Mouse (Mus musculus) liver, embryonic 16.5 days (tissue): ENCODE measurements around the gene Kng1. TPM values are rescaled to one million over a fixed set of nuclear protein-coding genes. Genes with fewer than 3 reads are reported as not detected.
"Not testable (repeated sequence)": the region's sequence is repeated elsewhere in the genome, so short reads cannot be mapped to it uniquely, and the experiment has no call there.

Experiments used
- ATAC-seq: fragments of 200-750 bp; cut with Nextera tagmentation; 2 replicates; pipeline ENCODE4 v1.8.0; 2017; ENCODE audit warnings: low read depth, mild to moderate bottlenecking, moderate number of reproducible peaks, moderate library complexity
- H3K27ac ChIP-seq: fragments of 300-500 bp; sonication (generic); 2 replicates; pipeline ENCODE4 v1.5.1; 2014; ENCODE audit warnings: mild to moderate bottlenecking, low read length
- H3K27me3 ChIP-seq: fragments of 300-500 bp; sonication (generic); 2 replicates; pipeline ENCODE4 v1.6.1; 2014; ENCODE audit warnings: low read depth, low read length, mixed read lengths; ENCODE audit not compliant: control insufficient read depth, insufficient read depth
- H3K36me3 ChIP-seq: fragments of 300-500 bp; sonication (generic); 2 replicates; pipeline ENCODE4 v1.6.1; 2014; ENCODE audit warnings: mild to moderate bottlenecking; ENCODE audit not compliant: control insufficient read depth, insufficient read depth
- H3K4me1 ChIP-seq: fragments of 300-500 bp; sonication (generic); 2 replicates; pipeline ENCODE4 v1.6.1; 2014; ENCODE audit warnings: low read depth, low read length, mixed read lengths; ENCODE audit not compliant: control insufficient read depth
- H3K4me2 ChIP-seq: fragments of 300-500 bp; sonication (generic); 2 replicates; pipeline ENCODE4 v1.6.1; 2014; ENCODE audit warnings: low read depth, low read length, mixed read lengths
- H3K4me3 ChIP-seq: fragments of 300-500 bp; sonication (generic); 2 replicates; pipeline ENCODE4 v1.5.1; 2014; ENCODE audit warnings: low read depth, mild to moderate bottlenecking, low read length
- H3K9ac ChIP-seq: fragments of 300-500 bp; sonication (generic); 2 replicates; pipeline ENCODE4 v1.6.1; 2014; ENCODE audit warnings: low read depth, low read length
- H3K9me3 ChIP-seq: fragments of 300-500 bp; sonication (generic); replicated peaks from 2 replicates; pipeline ENCODE4 v1.6.1; 2016; ENCODE audit warnings: low read length; ENCODE audit not compliant: control insufficient read depth
- WGBS: fragments of 180-500 bp; shearing (Covaris S2); extraction: QIAGEN DNeasy Blood & Tissue Kit; methylation state at CpG from one replicate; pipeline ENCODE4 v1.1.7; 2014; ENCODE audit not compliant: insufficient replicate concordance; 5-methylcytosine and 5-hydroxymethylcytosine counted together
- polyA plus RNA-seq: library from polyadenylated mRNA; unstranded; fragments of >200 nt; fragmentation: Nextera tagmentation; extraction: Ambion mirVana; gene quantifications from 2 replicates; pipeline ENCODE4 v1.2.1, GENCODE M21; 2015

Kng1 gene
- polyA plus RNA-seq, 1 experiment from 2014 or later, result 1,294 TPM

DNA sequence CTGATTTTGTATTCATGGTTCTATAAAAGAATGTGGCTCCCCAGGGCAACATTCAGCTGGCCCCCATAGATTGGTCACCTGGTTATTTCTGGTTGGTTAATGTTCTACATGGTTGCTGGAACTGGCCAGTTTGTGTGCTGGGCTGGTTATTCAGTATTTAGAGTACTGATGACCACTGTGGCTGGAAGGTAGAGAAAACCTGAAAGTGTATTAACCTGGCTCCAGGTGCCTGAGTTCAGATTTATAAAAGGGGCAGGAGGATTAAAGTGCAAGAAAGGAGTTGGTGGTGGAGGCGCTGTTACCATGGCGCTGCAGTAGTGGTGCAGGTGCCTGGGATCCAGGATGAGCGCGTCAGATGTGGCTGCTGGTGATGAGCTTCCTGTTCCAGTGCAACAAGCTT, 24.0 kb upstream of the Kng1 start:
- Histone ChIP-seq H3K36me3 (no peaks in the 10 kb centered on the region), H3K4me1 (no peaks in the 10 kb centered on the region), H3K27me3 (no peaks in the 10 kb centered on the region), H3K9me3 (no peaks in the 10 kb centered on the region), H3K4me3 (no peak overlapping the region), H3K4me2 (no peak overlapping the region), H3K27ac (no peak overlapping the region), H3K9ac (no peak overlapping the region)
- 71% methylated on average over 4 of the region's 4 CpGs for WGBS
- no peak for ATAC-seq

- Histone ChIP-seq H3K4me1 (no peaks in the 10 kb centered on the region), H3K4me3 (no peak overlapping the region), H3K9ac (no peak overlapping the region), H3K36me3 (no peaks in the 10 kb centered on the region), H3K27ac (0 out of 2 replicates have a peak overlapping the region, but pooled peaks have one; percentile 20), H3K4me2 (no peak overlapping the region), H3K27me3 (no peaks in the 10 kb centered on the region), H3K9me3 (no peaks in the 10 kb centered on the region)
- WGBS, result 54% methylated on average over 7 of the region's 7 CpGs
- peak; percentile 57 for ATAC-seq
Observed at GRCm38 (mm10) chr16:23037744-23038143, 19.9 kb upstream of the Kng1 start.

- no peaks in the 10 kb centered on the region for H3K36me3 ChIP-seq
- 60% methylated on average over 4 of the region's 4 CpGs for WGBS
- H3K27ac ChIP-seq, result 0 out of 2 replicates have a peak overlapping the region, but pooled peaks have one; percentile 35
- H3K9ac ChIP-seq, result no peak overlapping the region
- no peaks in the 10 kb centered on the region for H3K4me1 ChIP-seq
- H3K4me3 ChIP-seq, result no peak overlapping the region
- H3K9me3 ChIP-seq, result no peaks in the 10 kb centered on the region
- no peak overlapping the region for H3K4me2 ChIP-seq
- peak; percentile 69 for ATAC-seq
- H3K27me3 ChIP-seq, result no peaks in the 10 kb centered on the region
Observed at GRCm38 (mm10) chr16:23039281-23039680, 18.4 kb upstream of the Kng1 start.

DNA sequence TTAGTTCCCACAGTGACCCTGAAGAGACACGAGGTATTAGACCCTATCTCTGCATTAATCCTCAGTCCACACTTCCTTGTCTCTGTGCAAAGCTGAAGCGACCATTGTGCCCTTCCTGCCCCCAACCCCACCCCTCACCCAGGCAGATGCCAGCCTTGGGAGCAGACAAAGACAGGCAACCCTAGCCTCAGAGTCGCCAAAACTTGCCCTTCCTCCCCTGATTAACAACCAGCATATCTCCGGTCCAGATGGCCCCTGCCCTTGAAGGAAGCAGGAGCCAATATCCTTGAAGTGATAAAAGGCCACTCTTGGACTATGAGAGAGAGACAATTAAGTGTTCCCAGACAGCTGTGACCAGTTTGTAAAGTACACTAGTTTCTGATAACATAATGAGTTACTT, 16.8 kb upstream of the Kng1 start:
- H3K36me3 ChIP-seq, result no peaks in the 10 kb centered on the region
- H3K9me3 ChIP-seq, result no peaks in the 10 kb centered on the region
- H3K27ac ChIP-seq, result no peak overlapping the region
- no peak overlapping the region for H3K4me2 ChIP-seq
- no peaks in the 10 kb centered on the region for H3K27me3 ChIP-seq
- no peaks in the 10 kb centered on the region for H3K4me1 ChIP-seq
- H3K9ac ChIP-seq, result no peak overlapping the region
- no peak for ATAC-seq
- H3K4me3 ChIP-seq, result no peak overlapping the region
- 31% methylated on average over 4 of the region's 4 CpGs for WGBS

- Histone ChIP-seq H3K36me3 (no peaks in the 10 kb centered on the region), H3K4me3 (no peak overlapping the region), H3K4me1 (no peaks in the 10 kb centered on the region), H3K9ac (no peak overlapping the region), H3K27me3 (no peaks in the 10 kb centered on the region), H3K27ac (no peak overlapping the region), H3K9me3 (no peaks in the 10 kb centered on the region), H3K4me2 (no peak overlapping the region)
- 51% methylated on average over 5 of the region's 5 CpGs for WGBS
- ATAC-seq, result no peak
Observed at GRCm38 (mm10) chr16:23046319-23046718, 11.3 kb upstream of the Kng1 start.

DNA sequence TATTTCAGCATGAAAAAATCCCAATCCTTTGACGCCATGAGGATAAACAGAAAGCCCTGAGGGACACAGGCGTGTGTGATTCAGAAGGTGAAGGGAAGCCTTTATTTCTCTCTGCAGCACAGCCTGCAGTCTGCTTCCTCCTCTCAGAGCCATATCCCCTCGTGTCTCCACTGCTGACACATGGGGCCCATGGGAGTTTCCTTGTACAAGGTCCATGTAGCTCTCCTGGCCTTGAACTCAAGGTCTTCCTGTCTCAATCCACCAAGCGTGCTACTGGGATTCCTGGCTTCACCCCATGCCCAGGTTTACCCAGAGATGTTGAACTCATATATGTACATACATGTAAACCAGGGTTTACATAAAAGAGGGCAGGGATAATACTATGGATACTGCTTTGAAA, 2.0 kb downstream of the Kng1 start:
- not testable (repeated sequence) for H3K9me3 ChIP-seq, H3K4me1 ChIP-seq, H3K36me3 ChIP-seq, H3K9ac ChIP-seq, ATAC-seq, H3K27ac ChIP-seq, H3K27me3 ChIP-seq, H3K4me2 ChIP-seq
- WGBS, result 34% methylated on average over 4 of the region's 4 CpGs
- H3K4me3 ChIP-seq, result peak overlapping the region; percentile 24; the same call in 1 of the 2 replicates

- H3K9ac ChIP-seq, H3K36me3 ChIP-seq, H3K27ac ChIP-seq, H3K9me3 ChIP-seq, ATAC-seq, H3K4me3 ChIP-seq, H3K4me1 ChIP-seq, H3K27me3 ChIP-seq: not testable (repeated sequence)
- peak overlapping the region; percentile 33 for H3K4me2 ChIP-seq
- 62% methylated on average over 5 of the region's 5 CpGs for WGBS
Observed at GRCm38 (mm10) chr16:23060781-23061325, 3.2 kb downstream of the Kng1 start.

GRCm38 (mm10) chr16:23077516-23077915, 19.9 kb downstream of the Kng1 start:
- ATAC-seq, H3K36me3 ChIP-seq, H3K9ac ChIP-seq, H3K9me3 ChIP-seq, H3K4me1 ChIP-seq, H3K4me3 ChIP-seq, H3K27me3 ChIP-seq, H3K4me2 ChIP-seq, H3K27ac ChIP-seq: not testable (repeated sequence)
- 64% methylated on average over 6 of the region's 6 CpGs for WGBS

GRCm38 (mm10) chr16:23087159-23087558, 29.5 kb downstream of the Kng1 start:
- not testable (repeated sequence) for H3K27ac ChIP-seq, H3K4me3 ChIP-seq, H3K27me3 ChIP-seq, ATAC-seq, H3K9me3 ChIP-seq, H3K4me2 ChIP-seq, H3K9ac ChIP-seq, H3K4me1 ChIP-seq, H3K36me3 ChIP-seq
- WGBS, result 56% methylated on average over 8 of the region's 8 CpGs
